Mouse (Mus musculus) heart, adult 2 months (tissue): ENCODE measurements around the gene Osbpl10. TPM values are rescaled to one million over a fixed set of nuclear protein-coding genes. Genes with fewer than 3 reads are reported as not detected.

Experiments used
- DNase-seq, 2 experiments: peaks; one replicate each; pipeline ENCODE4 v3.0.0; 2021
- H3K27ac ChIP-seq: fragments of 200-600 bp; 2 replicates; pipeline ENCODE4 v1.8.1; 2022
- H3K27me3 ChIP-seq: fragments of 200-500 bp; 2 replicates; pipeline ENCODE4 v1.6.1; 2012; ENCODE audit warnings: mild to moderate bottlenecking, low read length, inconsistent platforms, mixed read lengths; ENCODE audit not compliant: control insufficient read depth, insufficient read depth
- H3K36me3 ChIP-seq: fragments of 200-500 bp; 2 replicates; pipeline ENCODE4 v1.6.1; 2012; ENCODE audit warnings: low read length, inconsistent platforms; ENCODE audit not compliant: control insufficient read depth, insufficient read depth
- H3K4me1 ChIP-seq: fragments of 200-500 bp; 2 replicates; pipeline ENCODE4 v1.6.1; 2011; ENCODE audit warnings: low read length; ENCODE audit not compliant: control insufficient read depth, insufficient read depth
- H3K4me3 ChIP-seq: fragments of 200-600 bp; 2 replicates; pipeline ENCODE4 v1.8.1; 2022
- H3K79me2 ChIP-seq: fragments of 200-500 bp; replicated peaks from 2 replicates; pipeline ENCODE4 v1.6.1; 2012; ENCODE audit warnings: mild to moderate bottlenecking, inconsistent platforms, low read length, moderate library complexity, mixed read lengths; ENCODE audit not compliant: control insufficient read depth, insufficient read depth
- H3K9ac ChIP-seq: fragments of 200-500 bp; 2 replicates; pipeline ENCODE4 v1.6.1; 2012; ENCODE audit warnings: low read depth, mild to moderate bottlenecking, control low read depth, inconsistent platforms, low read length, mixed read lengths
- CTCF ChIP-seq: fragments of 200-600 bp; IDR thresholded peaks from 2 replicates; pipeline ENCODE4 v1.8.1; 2022; ENCODE audit warnings: antibody characterized with exemption, mild to moderate bottlenecking, moderate library complexity
- EP300 ChIP-seq: fragments of 200-500 bp; IDR thresholded peaks from 2 replicates; pipeline ENCODE4 v1.6.1; 2011; ENCODE audit warnings: low read depth, low read length, control low read depth; ENCODE audit not compliant: insufficient read depth
- POLR2A ChIP-seq: fragments of 200-500 bp; IDR thresholded peaks from 2 replicates; pipeline ENCODE4 v1.6.1; 2011; ENCODE audit warnings: mild to moderate bottlenecking, low read depth, low read length, control low read depth; ENCODE audit not compliant: insufficient read depth
- WGBS: fragments of 180-500 bp; shearing (Covaris S2); methylation state at CpG from one replicate; pipeline ENCODE4 v1.1.7; 2018; 5-methylcytosine and 5-hydroxymethylcytosine counted together
- intact Hi-C: fragments of 180-260 bp; cut with DNase I; formaldehyde crosslinking; loops from one replicate; pipeline ENCODE4 v1.15.1; 2025
- polyA plus RNA-seq: library from polyadenylated mRNA; depleted of rRNA; stranded (reverse); fragments of >200 nt; gene quantifications from 2 replicates; pipeline ENCODE4 v1.2.3, GENCODE M21; 2012
- total RNA-seq, 2 experiments: library from RNA; stranded (reverse); gene quantifications; 2 replicates each; pipeline ENCODE4 v1.2.3; 2021

Gene Osbpl10
- total and polyA plus RNA-seq, 3 experiments, result 1.4 to 3.4 (median 2.0) TPM

DNA sequence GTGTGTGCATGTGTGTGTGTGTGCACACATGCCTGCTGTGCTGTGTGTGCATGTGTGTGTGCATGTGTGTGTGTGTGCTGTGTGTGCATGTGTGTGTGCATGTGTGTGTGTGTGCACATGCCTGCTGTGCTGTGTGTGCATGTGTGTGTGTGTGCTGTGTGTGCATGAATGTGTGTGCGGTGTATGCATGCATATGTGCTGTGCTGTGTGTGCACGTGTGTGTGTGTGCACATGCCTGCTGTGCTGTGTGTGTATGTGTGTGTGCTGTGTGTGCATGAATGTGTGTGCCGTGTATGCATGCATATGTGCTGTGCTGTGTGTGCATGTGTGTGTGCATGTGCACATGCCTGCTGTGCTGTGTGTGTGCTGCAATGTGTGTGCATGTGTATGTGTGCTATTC, 9.7 kb downstream of the Osbpl10 start:
- TF ChIP-seq EP300, result no peak
- TF ChIP-seq CTCF, result no peak
- TF ChIP-seq POLR2A, result no peak
- DNase-seq, result no peak
- no peak overlapping the region for H3K9ac ChIP-seq
- no peaks in the 10 kb centered on the region for H3K36me3 ChIP-seq
- intact Hi-C loops, result no loop called here
- no peaks in the 10 kb centered on the region for H3K79me2 ChIP-seq
- WGBS, result 96% methylated on average over 3 of the region's 3 CpGs
- no peak overlapping the region for H3K4me3 ChIP-seq
- no peaks in the 10 kb centered on the region for H3K27me3 ChIP-seq
- H3K27ac ChIP-seq, result no peak overlapping the region
- no peaks in the 10 kb centered on the region for H3K4me1 ChIP-seq

DNA sequence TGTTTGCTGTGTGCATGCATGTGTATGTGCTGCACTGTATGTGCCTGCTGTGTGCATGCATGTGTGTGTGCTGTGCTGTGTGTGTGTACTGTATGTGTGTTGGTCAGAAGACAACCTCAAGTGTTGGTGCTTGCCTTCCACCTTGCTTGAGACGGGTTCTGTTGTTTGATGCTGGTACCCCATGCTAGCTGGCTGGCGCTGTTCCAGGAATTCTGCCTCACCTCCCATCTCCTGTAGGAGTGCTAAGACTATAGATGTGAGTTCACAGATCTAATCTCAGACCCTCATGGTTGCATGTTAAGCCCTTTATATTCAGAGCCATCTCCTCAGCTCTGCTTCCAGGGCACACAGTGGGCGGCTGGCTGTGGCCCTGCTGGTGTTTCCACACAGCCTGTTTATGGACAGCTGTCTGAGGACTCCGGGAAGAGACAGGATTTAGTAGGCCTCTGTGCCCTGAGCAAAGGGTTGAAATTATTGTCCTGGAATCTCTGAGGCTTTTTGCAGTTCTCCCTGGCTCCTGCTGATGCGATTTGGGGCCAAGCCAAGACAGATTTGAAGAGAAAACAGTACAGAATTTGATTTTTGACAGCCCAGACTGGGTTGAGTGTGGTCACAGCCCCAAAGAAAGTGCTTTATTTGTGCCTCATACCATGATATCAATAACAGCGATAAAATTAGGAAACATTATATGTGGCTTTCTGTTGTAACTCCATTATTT, 10.4 kb downstream of the Osbpl10 start:
- Histone ChIP-seq H3K4me1 (no peaks in the 10 kb centered on the region), H3K27me3 (no peaks in the 10 kb centered on the region), H3K4me3 (no peak overlapping the region), H3K79me2 (no peaks in the 10 kb centered on the region), H3K9ac (no peak overlapping the region), H3K27ac (no peak overlapping the region), H3K36me3 (no peaks in the 10 kb centered on the region)
- WGBS, result 76% methylated on average over 6 of the region's 6 CpGs
- TF ChIP-seq POLR2A (no peak), CTCF (no peak), EP300 (no peak)
- no peak for DNase-seq
- intact Hi-C loops, result no loop called here

DNA sequence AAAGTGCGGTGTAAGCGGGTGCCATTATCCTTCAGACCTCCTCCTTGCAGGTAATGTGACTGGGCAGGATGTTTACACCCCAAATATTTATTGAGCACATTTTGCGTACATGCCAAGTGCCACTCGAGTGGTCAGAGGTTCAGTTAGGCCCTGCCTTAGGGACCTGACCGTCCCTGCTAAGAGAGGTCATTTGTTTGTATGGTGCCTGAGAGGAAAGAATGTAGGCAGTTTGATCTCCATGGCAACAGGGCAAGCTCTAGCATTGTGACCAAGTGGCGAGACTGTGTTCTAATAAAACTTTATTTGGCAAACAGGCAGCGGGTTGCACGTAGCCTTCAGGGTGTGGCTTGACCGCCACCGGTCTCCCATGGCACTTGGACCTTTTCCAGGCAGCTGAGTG, 12.1 kb downstream of the Osbpl10 start:
- no peak for DNase-seq
- Histone ChIP-seq H3K27ac (no peak overlapping the region), H3K79me2 (no peaks in the 10 kb centered on the region), H3K4me3 (no peak overlapping the region), H3K4me1 (no peaks in the 10 kb centered on the region), H3K9ac (no peak overlapping the region), H3K36me3 (no peaks in the 10 kb centered on the region), H3K27me3 (no peaks in the 10 kb centered on the region)
- intact Hi-C loops, result no loop called here
- 82% methylated on average over 10 of the region's 10 CpGs for WGBS
- TF ChIP-seq EP300 (no peak), POLR2A (no peak), CTCF (no peak)

DNA sequence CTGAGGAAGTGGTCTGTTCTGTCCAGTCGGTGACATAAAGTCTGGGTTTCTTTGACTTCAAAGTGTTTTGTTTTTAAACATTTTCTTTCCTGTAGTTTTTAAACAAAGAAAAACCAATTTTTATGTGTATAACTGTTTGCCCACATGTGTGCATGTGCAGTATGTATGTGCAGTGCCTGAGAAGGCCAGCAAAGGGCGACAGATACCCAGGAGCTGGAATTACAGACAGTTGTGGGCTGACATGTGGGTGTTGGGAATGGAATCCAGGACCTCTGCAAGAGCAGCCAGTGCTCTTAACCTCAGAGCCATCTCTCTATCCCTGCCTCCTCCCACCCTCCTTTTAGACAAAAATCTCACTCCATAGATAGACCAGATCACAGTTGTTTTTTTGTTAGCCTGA, 14.2 kb downstream of the Osbpl10 start:
- no peaks in the 10 kb centered on the region for H3K79me2 ChIP-seq
- no peak overlapping the region for H3K27ac ChIP-seq
- no peaks in the 10 kb centered on the region for H3K4me1 ChIP-seq
- H3K36me3 ChIP-seq, result no peaks in the 10 kb centered on the region
- TF ChIP-seq CTCF, result no peak
- TF ChIP-seq POLR2A, result no peak
- TF ChIP-seq EP300, result no peak
- 93% methylated on average over 2 of the region's 2 CpGs for WGBS
- H3K27me3 ChIP-seq, result no peaks in the 10 kb centered on the region
- no peak for DNase-seq
- H3K9ac ChIP-seq, result no peak overlapping the region
- H3K4me3 ChIP-seq, result no peak overlapping the region
- intact Hi-C loops, result no loop called here

DNA sequence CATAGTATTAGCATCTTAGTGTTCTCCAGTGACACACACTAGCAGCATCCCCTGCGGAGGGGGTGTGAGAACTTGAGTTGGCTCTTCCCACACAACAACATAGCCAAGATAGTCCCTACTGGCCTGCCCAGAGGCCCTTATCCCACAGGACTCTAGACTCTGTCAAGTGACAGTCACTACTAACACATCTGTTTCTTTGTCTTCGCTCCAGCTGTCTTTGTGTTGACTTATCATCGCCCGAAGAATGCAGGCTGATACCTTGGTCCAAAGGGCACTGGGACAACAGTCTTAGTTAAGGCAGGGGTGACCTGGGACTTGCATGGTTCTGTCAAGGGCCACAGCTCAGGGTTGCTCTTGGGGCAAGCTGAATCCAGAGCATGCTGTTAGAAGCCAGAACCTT, 16.9 kb downstream of the Osbpl10 start:
- Histone ChIP-seq H3K27ac (no peak overlapping the region), H3K27me3 (no peaks in the 10 kb centered on the region), H3K9ac (no peak overlapping the region), H3K79me2 (no peaks in the 10 kb centered on the region), H3K36me3 (no peaks in the 10 kb centered on the region), H3K4me1 (no peaks in the 10 kb centered on the region), H3K4me3 (no peak overlapping the region)
- WGBS, result 55% methylated on average over 4 of the region's 4 CpGs
- TF ChIP-seq EP300 (no peak), POLR2A (no peak), CTCF (no peak)
- intact Hi-C loops, result no loop called here
- DNase-seq, result no peak

DNA sequence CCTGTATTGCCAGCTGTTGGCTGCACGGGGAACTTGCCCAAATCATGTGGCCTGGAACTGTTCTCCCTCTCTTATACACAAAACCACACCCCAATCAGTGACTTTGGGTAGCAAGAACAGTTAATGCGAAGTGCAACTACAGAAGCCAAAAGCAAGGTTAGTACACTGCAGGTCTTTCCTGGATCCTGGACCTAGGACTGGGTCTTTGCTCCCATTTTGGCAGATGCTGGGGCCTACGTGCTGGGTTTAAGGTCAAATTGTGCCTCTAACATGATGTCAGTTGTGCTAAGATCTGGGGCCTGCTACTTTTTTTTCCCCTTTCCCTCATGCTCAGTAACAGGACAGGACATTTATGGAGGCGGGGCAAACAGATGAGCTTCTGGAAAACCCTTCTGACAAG, 17.3 kb downstream of the Osbpl10 start:
- Histone ChIP-seq H3K4me1 (no peaks in the 10 kb centered on the region), H3K36me3 (no peaks in the 10 kb centered on the region), H3K27me3 (no peaks in the 10 kb centered on the region), H3K27ac (no peak overlapping the region), H3K79me2 (no peaks in the 10 kb centered on the region), H3K4me3 (no peak overlapping the region), H3K9ac (no peak overlapping the region)
- 91% methylated on average over 4 of the region's 4 CpGs for WGBS
- TF ChIP-seq CTCF (no peak), POLR2A (no peak), EP300 (no peak)
- intact Hi-C loops, result no loop called here
- DNase-seq, result no peak
